Mouse (Mus musculus) splenic B cell, adult 2 months (primary cell): ENCODE data around the gene Tldc1.
A peak's percentile ranks its signal among the peaks of the same experiment; 100 is the strongest.

Experiments
- DNase-seq: peaks from one replicate; pipeline ENCODE4 v3.0.0-alpha.2; 2011; ENCODE audit warnings: low read depth, low spot score
- H3K27me3 ChIP-seq: 2 replicates; pipeline ENCODE4 v1.6.1; 2012; ENCODE audit warnings: mild to moderate bottlenecking, low read length, moderate library complexity, mixed read lengths; ENCODE audit not compliant: control insufficient read depth, poor library complexity, insufficient read depth, severe bottlenecking
- H3K36me3 ChIP-seq: 2 replicates; pipeline ENCODE4 v1.6.1; 2012; ENCODE audit warnings: mild to moderate bottlenecking, low read length, moderate library complexity, mixed read lengths; ENCODE audit not compliant: control insufficient read depth, poor library complexity, insufficient read depth, severe bottlenecking

The Tldc1 gene

DNA sequence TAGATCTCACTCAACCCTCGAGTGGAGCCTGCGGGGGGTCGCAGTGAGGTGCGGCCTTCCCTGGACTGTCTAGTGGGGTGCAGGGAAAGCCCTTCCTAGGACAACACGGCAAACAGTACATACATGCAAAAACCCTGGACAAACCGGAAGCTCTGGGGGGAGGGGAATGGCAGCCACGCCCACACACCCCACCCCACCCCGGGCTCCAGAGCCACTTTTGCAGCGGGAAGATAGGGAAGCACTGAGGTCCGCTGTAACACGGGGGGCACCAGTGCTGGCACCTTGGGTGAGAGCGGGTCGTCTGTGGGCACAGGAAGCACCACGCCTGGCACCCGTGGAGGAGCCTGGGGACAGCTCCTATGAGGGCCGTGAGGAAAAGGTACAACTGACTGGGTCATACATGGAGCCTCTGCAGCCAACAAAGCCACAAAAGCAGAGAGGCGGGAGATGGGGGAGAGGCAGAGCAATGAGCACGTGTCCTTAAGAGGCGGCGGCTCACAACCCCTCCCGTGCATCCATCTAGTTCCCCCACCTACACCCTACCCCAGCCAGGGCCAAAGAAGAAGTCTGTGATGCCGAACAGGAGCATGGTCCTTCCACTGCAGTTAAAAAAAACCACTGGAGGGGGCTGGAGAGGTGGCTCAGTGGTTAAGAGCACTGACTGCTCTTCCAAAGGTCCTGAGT, 12.3 kb downstream of the Tldc1 start:
- no peaks in the 10 kb centered on the region for H3K27me3 ChIP-seq
- no peak for DNase-seq
- H3K36me3 ChIP-seq = no peaks in the 10 kb centered on the region; the same call in 1 of the 2 replicates

DNA sequence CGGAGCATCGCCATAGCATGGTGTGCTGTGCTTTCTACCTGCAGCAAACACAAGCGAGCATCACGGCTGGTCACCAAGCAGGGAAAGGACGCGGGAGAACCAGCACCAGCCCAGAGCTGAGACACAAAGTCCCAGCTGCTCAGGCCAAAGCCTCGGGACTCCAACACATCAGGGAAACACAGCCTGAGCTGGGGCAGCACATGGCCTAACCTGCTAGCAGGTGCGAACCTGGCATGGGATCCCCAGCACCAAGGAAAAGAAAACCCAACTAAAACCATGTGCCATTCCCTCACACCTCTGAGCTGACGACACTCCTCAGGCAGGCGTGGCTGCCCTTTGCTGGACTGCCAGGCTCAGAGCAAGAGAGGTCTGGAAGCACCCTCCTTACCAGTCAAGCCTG, 12.9 kb downstream of the Tldc1 start:
- no peak for DNase-seq
- Histone ChIP-seq H3K27me3 (no peaks in the 10 kb centered on the region), H3K36me3 (no peaks in the 10 kb centered on the region; the same call in 1 of the 2 replicates)

DNA sequence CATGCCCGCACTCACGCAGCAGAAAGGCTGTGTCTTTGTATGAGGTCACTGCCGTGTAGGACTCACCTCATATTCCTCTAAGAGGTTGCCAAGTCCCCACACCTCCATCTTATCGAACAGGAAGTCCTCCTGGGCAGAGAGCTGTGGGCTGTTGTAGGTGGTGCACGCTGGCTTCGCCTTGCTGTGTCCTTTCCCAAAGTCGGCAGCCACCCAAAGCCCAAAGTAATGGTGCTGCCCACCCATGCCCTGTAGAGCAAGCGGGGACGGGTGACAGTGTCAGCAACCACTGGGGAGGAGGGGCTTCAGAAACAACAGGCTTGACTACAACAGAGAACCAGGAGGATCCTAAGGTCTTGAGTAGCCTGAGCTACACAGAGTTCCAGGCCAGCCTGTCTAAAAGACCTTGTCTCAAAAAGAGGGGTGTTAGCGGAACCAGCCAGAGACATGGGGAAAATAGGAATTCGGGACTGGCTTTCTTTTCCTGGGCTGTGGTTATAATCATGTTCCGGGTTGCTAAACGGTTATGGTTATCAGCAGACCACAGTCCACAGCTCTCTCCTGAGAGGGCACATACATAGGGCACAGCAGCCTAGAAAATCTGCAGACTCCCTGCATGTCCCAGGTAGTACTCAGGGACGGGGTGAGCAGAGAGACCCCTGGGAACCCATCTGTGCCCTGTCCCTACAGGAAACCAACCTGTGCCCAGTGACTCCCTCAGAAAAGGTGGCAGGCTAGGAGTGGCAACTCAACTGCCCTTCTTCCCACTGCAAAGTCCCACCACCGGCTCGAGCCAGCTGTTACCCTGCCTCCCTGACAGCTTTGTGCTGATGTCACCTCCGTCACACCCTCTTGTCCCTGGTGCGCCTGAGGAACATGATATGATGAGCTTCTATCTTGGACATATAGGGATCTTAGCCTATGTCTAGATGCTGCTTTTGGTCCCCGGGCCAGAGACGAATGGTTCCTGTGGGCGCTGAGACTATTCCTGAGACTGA, 15.7 kb downstream of the Tldc1 start:
- Histone ChIP-seq H3K27me3 (no peaks in the 10 kb centered on the region), H3K36me3 (no peaks in the 10 kb centered on the region; the same call in 1 of the 2 replicates)
- no peak for DNase-seq

DNA sequence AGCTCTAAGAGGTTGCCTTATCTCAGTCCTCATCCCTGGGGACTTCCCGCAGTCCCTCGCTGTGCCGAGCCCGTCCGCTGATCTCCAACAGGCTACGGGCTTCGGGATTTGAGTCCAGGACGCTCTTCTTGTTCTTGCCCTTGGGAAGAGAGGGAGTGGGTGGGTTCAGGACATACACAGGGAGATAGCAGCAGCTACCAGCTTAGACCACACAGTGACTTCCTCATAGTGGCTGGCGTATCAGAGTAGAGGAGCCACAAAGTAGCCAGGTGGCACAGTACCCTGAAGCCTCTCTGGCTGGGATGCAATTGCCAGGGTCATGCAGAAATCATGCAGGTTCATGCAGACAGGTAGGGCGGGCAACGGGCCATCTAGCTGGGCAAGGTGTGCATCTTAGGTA, 16.5 kb downstream of the Tldc1 start:
- Histone ChIP-seq H3K36me3 (no peaks in the 10 kb centered on the region; the same call in 1 of the 2 replicates), H3K27me3 (no peaks in the 10 kb centered on the region)
- no peak for DNase-seq

DNA sequence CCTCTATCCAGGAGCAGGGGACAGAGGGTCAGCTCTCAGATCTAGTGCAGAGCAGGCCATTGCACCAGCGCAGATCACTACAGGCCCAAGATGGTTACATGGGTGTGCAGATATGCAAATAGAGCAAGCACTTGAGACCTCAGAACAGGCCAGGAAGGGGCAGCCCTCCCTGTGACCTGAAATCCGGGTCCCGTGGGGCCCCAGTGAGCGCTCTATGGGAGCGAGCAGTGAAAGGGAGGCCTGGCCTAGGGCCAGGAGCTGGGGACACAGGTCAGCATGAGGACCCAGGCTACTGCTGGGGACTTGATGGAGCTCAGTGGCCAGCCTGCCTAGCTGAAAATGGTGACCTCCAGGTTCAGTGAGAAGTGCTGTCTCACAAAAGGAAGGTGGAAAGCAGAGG, 21.7 kb downstream of the Tldc1 start:
- no peaks in the 10 kb centered on the region for H3K27me3 ChIP-seq
- DNase-seq = peak; percentile 11
- no peaks in the 10 kb centered on the region for H3K36me3 ChIP-seq

DNA sequence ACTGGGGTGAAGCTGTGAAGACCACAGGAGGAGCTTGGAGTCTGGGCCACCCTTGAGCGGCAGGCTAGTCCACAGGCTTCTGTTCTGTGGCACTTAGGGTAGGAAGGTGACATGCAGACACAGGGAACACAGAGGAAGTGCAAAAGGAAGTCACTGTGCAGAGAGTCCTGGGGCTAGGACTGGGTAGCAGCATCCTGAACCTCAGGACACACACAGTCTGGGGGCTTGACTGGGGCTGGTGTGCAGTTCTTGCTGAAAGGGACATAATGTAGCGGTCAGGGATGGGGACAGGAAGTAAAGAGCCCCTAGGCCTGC, 22.1 kb downstream of the Tldc1 start:
- Histone ChIP-seq H3K36me3 (no peaks in the 10 kb centered on the region), H3K27me3 (no peaks in the 10 kb centered on the region)
- peak; percentile 30 for DNase-seq

DNA sequence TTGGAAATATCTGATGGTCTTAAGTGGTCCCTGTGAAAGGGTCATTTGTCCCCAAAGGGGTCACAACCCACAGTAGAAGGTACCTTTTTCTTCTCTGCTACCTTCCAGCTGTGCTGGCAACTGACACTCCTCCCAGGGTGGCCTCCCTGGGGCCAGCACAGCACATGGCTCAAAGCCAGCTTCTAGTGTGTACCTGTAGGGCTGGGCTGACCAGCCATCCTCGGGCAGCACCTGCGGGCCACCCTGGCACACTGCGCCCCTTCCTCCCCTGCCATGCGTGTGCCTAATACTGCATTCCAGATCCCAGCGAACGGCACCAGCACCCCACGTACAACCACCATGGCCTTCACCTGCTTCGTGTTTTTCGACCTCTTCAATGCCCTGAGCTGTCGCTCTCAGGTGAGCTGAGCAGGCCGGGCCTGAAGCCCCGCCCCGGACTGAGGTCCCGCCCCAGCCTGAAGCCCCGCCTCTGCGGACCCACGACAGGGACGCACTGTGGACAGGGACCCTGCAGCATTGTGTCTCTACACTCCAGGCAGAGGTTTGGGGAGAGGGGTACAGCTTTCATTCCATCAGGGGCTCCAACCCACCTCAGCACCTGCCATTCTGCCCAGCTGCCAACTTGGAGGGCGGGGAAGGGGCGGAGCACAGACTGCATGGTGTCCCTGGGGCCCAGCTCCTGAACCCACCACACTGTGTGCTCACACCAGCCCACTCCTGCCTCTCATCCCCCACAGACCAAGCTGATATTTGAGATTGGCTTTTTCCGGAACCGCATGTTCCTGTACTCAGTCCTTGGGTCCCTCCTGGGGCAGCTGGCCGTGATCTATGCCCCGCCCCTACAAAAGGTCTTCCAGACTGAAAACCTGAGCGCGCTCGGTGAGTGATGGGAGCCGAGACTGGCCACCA, 22.7 kb downstream of the Tldc1 start:
- Histone ChIP-seq H3K36me3 (no peaks in the 10 kb centered on the region), H3K27me3 (no peaks in the 10 kb centered on the region)
- peak; percentile 42 for DNase-seq

DNA sequence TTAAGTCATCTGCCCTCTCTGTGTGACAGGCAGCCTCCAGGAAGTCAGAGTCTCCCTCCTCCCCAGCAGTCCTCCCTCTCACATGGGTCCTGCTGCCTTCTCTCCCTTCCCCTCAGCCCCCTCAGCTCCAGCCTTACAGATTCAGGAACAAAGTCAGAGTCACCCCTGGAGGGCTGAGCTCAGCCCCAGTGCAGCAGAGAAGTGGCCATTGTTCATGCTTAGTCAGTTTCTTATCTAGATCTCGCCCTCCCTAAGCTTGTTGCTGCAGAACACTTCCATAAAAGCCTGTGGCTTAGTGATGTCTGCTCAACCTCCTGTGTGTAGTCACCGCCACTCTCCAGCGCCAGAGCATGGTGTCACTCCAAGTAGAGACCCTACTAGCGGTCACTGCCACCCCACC, 33.6 kb downstream of the Tldc1 start:
- no peaks in the 10 kb centered on the region for H3K36me3 ChIP-seq
- no peaks in the 10 kb centered on the region for H3K27me3 ChIP-seq
- DNase-seq = no peak

DNA sequence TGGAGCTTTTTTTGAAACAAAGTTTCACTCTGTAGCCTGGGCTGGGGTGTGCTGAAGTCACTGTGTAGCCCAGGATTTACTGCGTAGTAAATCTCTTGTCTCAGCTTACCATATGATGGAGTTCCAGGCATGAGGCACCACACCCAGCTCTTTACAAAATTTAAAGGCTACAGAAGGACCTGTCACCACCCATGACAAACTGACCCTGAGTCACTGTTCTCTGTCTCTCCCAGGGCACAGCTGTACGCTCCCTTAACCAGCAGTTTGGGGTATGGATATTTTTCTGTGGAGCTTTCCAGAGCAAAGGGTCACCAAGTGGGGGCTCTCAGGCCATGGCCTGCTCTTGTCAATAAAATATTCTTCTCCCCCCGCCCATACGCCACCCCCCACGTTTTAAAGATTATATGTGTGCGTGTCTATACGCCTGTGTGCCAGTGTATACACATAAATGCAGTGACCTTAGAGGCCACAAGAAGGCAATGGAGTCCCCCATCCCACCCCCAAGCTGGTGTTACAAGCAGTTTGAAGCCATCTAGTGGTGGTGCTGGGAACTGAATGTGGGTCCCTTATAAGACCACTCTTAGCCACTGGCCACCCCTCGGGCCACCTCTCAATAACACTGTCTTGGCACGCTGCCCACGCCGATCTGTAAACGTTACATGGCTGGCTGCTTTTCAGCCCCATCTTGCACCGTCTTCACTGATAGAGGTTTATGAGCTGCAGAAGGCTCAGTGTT, 34.8 kb downstream of the Tldc1 start:
- no peaks in the 10 kb centered on the region for H3K27me3 ChIP-seq
- peak; percentile 69 for DNase-seq
- H3K36me3 ChIP-seq = no peaks in the 10 kb centered on the region

DNA sequence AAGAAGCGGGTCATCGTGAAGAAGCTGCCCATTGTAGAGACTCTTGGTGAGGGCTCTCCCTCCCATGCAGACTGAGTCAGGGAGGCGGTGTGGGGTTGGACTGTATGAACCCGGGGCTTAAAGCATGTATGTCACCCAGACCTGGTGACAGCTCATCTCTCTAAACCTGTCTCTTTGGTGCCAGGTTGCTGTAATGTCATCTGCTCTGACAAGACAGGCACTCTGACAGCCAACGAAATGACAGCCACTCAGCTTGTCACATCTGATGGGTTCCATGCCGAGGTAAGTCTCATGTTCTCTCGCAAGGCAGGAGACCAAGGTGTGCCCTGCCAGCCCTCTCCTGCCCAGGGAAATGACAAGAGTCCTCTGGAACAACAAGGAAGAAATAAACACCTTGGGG, 35.8 kb downstream of the Tldc1 start:
- DNase-seq = no peak

DNA sequence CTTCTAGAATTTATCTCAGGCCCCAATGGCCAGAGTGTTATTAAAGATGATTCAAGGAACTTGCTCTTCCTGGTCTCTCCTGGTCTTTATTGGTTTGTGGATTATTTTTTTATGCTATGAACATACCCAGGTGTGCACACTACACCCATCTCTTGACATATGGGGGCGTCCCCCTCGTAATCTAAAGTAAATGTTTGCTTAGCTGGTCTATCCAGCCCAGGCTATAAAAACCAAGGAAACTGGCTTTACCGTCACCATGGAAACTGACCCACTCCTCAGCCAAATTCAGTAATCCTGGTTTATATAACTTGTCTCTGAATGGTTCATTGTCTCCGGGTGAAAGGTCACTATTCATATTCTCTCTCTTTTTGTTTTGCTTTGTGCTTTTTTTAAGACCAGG, 37.6 kb downstream of the Tldc1 start:
- DNase-seq = no peak
- no peaks in the 10 kb centered on the region for H3K27me3 ChIP-seq

More for the DNA sequence above, 35.8 kb downstream of the Tldc1 start:
- Histone ChIP-seq H3K27me3 (no peaks in the 10 kb centered on the region), H3K36me3 (no peaks in the 10 kb centered on the region)

DNA sequence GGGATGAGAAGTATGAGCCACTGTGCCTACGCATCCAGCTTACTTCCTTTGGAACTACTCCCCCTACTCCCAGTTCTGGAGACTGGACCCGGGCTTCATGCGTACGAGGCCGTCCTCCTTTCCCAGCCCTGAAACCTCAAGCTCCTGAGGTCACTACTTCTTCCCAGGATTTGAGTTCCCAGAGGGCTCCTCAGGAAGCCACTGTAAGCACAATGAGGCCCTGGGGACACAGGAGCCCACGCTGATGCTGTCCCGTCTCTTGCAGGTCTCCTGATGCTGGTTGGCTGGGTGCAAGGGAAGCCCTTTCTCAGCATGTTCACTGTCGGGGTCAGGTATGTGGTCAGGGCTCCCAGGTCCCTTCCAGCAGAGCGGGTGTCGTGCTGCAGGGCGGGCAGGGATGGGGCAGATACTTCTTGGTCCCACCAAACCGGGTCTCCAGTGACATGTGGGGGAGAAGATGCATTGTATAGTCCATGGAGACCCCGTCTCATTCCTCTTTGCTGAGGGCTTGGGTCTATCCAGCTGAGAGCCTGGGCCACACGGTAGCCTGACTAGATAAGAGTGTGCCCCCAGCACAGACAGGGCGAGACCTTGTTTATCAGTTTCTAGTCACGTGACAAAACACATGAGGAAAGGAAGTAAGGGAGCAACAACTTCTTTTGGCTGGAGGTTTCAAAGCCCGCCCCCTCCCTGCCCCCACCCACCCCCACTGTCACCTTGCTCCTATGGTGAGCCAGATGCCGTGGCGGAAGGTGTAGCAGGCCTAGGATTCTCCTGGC, 39.9 kb downstream of the Tldc1 start:
- DNase-seq = no peak
- no peaks in the 10 kb centered on the region for H3K36me3 ChIP-seq

More for the DNA sequence above, 37.6 kb downstream of the Tldc1 start:
- no peaks in the 10 kb centered on the region for H3K36me3 ChIP-seq

DNA sequence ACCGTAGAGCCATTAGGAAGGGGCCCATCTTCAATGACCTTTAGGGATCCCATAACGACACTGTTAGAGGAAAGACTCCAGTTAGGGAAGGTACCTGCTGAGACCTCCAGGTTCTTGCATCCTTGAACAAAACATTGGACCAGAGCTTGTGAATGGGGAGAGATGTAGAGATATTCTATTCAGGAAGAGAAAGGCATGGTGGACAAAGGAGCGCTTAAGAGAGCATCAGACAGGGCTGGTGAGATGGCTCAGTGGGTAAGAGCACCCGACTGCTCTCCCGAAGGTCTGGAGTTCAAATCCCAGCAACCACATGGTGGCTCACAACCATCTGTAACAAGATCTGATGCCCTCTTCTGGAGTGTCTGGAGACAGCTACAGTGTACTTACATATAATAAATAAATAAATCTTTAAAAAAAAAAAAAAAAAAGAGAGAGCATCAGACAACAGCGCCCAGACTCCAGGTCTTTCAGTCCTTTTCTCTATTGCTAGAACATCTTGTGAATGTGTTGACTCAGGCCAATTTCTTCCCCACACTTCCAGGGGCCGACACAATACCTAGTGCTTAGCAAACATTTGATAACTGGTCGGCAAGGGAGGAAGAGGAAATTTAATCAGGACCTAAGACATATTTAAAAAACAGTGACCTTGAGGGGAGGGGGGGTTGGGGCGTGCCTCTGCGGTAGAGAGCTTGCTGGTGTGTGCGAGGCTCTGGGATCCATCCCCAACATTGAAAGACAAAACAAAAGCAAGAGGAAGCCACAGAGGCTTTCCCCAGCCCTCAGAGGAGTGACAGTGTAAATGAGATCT, 40.9 kb downstream of the Tldc1 start:
- Histone ChIP-seq H3K27me3 (no peaks in the 10 kb centered on the region), H3K36me3 (no peaks in the 10 kb centered on the region)
- DNase-seq = no peak

More for the DNA sequence above, 39.9 kb downstream of the Tldc1 start:
- no peaks in the 10 kb centered on the region for H3K27me3 ChIP-seq
